Comparison of ENCODE assay signal across 8 mouse cellular contexts in genomic region chr13:97439216-97439979, GRCm38 (mm10).
A peak's percentile ranks its signal among the peaks of the same experiment; 100 is the strongest.
DNase-seq lines count a peak whose midpoint lies in the region; ATAC-seq and TF ChIP-seq lines count a peak whose summit lies in the region.

No protein-coding gene starts in this region.

- H3K27ac ChIP-seq in kidney, postnatal 0 days: no peak overlapping the region
- H3K27ac ChIP-seq in forebrain, postnatal 0 days (ENCODE audit: low read depth, low read length): peak overlapping the region; percentile 30; the same call in 1 of the 2 replicates
- peak overlapping the region; percentile 92 for H3K27ac ChIP-seq in liver, postnatal 0 days (ENCODE audit: low read depth)

- H3K9me3 ChIP-seq in kidney, postnatal 0 days (replicated peaks; ENCODE audit: low read length): no peaks in the 10 kb centered on the region
- no peaks in the 10 kb centered on the region for H3K9me3 ChIP-seq in forebrain, postnatal 0 days (ENCODE audit: low read length)
- H3K9me3 ChIP-seq in liver, postnatal 0 days (ENCODE audit: low read length): no peaks in the 10 kb centered on the region

- no peak for TF ChIP-seq CTCF in kidney, postnatal 0 days (IDR thresholded peaks at IDR 0.05; ENCODE audit: low read depth)
- TF ChIP-seq CTCF in forebrain, postnatal 0 days (IDR thresholded peaks at IDR 0.05; ENCODE audit: low read depth): no peak
- TF ChIP-seq CTCF in liver, postnatal 0 days (IDR thresholded peaks at IDR 0.05; ENCODE audit: low read depth): no peak

- no peak overlapping the region for H3K4me3 ChIP-seq in kidney, postnatal 0 days (replicated peaks; ENCODE audit: low read depth, low read length)
- no peak overlapping the region for H3K4me3 ChIP-seq in forebrain, postnatal 0 days (ENCODE audit: low read depth, low read length)
- H3K4me3 ChIP-seq in liver, postnatal 0 days (ENCODE audit: low read depth, low read length): no peak overlapping the region

- H3K4me1 ChIP-seq in kidney, postnatal 0 days (replicated peaks; ENCODE audit: insufficient read depth, low read length): peaks cover 21% of the 10 kb centered on the region
- H3K4me1 ChIP-seq in forebrain, postnatal 0 days (ENCODE audit: insufficient read depth): peaks cover 39% of the 10 kb centered on the region
- H3K4me1 ChIP-seq in liver, postnatal 0 days (ENCODE audit: insufficient read depth): peaks cover 61% of the 10 kb centered on the region

- WGBS in kidney, postnatal 0 days: 24% methylated on average over 16 of the region's 16 CpGs
- 5% methylated on average over 16 of the region's 16 CpGs for WGBS in forebrain, postnatal 0 days
- 30% methylated on average over 16 of the region's 16 CpGs for WGBS in liver, postnatal 0 days (ENCODE audit: insufficient replicate concordance)

- DNase-seq in kidney, postnatal 0 days (ENCODE audit: low spot score): peak; percentile 57
- no peak for DNase-seq in kidney, adult 18-20 months
- peak; percentile 20 to 25 for DNase-seq in cerebellum, postnatal 25 days
- peak; percentile 46 for DNase-seq in forebrain, postnatal 0 days
- DNase-seq in liver, postnatal 0 days: peak; percentile 76
- no peak for DNase-seq in B cell, adult 2 months
- DNase-seq in frontal cortex, postnatal 36 days (ENCODE audit: low spot score in 2 of 2): no peak

- H3K27me3 ChIP-seq in kidney, postnatal 0 days (ENCODE audit: insufficient read depth, low read length): no peaks in the 10 kb centered on the region
- no peaks in the 10 kb centered on the region for H3K27me3 ChIP-seq in forebrain, postnatal 0 days (ENCODE audit: insufficient read depth, low read length)
- 0 out of 2 replicates have a peak, but pooled peaks cover 4% of the 10 kb centered on the region for H3K27me3 ChIP-seq in liver, postnatal 0 days (ENCODE audit: insufficient read depth, low read length)

- peak overlapping the region; percentile 19 for H3K4me2 ChIP-seq in kidney, postnatal 0 days (ENCODE audit: low read length)
- H3K4me2 ChIP-seq in forebrain, postnatal 0 days (ENCODE audit: low read depth): peak overlapping the region; percentile 38
- peak overlapping the region; percentile 57 for H3K4me2 ChIP-seq in liver, postnatal 0 days (ENCODE audit: low read depth, low read length)

- no peak for ATAC-seq in kidney, postnatal 0 days (replicated peaks; ENCODE audit: low FRiP score, low read depth)
- ATAC-seq in forebrain, postnatal 0 days: peak; percentile 36
- ATAC-seq in liver, postnatal 0 days: peak; percentile 59
- ATAC-seq in inflammation-experienced regulatory T-cells, adult 6 months: no peak

- TF ChIP-seq EP300 in liver, postnatal 0 days (IDR thresholded peaks at IDR 0.05; ENCODE audit: low read depth): peak; percentile 80

- H3K36me3 ChIP-seq in kidney, postnatal 0 days (ENCODE audit: insufficient read depth, low read length): no peaks in the 10 kb centered on the region
- H3K36me3 ChIP-seq in forebrain, postnatal 0 days (ENCODE audit: insufficient read depth): no peaks in the 10 kb centered on the region
- H3K36me3 ChIP-seq in liver, postnatal 0 days (replicated peaks; ENCODE audit: insufficient read depth, low read length): no peaks in the 10 kb centered on the region

- H3K9ac ChIP-seq in kidney, postnatal 0 days (ENCODE audit: low read depth, low read length): no peak overlapping the region
- peak overlapping the region; percentile 36; the same call in 1 of the 2 replicates for H3K9ac ChIP-seq in forebrain, postnatal 0 days
- H3K9ac ChIP-seq in liver, postnatal 0 days (replicated peaks): peak overlapping the region; percentile 56

Comparison
In these comparisons a context has a peak if more than half of its experiments do, and no peak if none do; other contexts are left out.
1. DNase-seq: peak in kidney, postnatal 0 days (single experiment), cerebellum, postnatal 25 days (2 of 2), forebrain, postnatal 0 days (single experiment) and liver, postnatal 0 days (single experiment); none in kidney, adult 18-20 months (single experiment), B cell, adult 2 months (0 of 2) and frontal cortex, postnatal 36 days (0 of 2).
2. ATAC-seq: peak in forebrain, postnatal 0 days (single experiment) and liver, postnatal 0 days (single experiment); none in kidney, postnatal 0 days (single experiment) and inflammation-experienced regulatory T-cells, adult 6 months (single experiment).
3. Peak in every context shown above with its lines, with median percentiles within 50 percentile points of each other: H3K4me2 ChIP-seq.